Mouse (Mus musculus) G1E (cell line): ENCODE measurements at regions not wholly inside any gene's neighbourhood (a gene's known extent, or its start where the extent isn't known, plus 50 kb on each side); places are given as distances from the start of the nearest gene placed in this dataset.

Experiments used
- ATAC-seq: 2 replicates; pipeline ENCODE4 v1.8.0; 2016; ENCODE audit warnings: mild to moderate bottlenecking; ENCODE audit not compliant: insufficient number of reproducible peaks, poor library complexity, low FRiP score, severe bottlenecking; ENCODE audit errors: extremely low read depth
- DNase-seq: peaks from one replicate; pipeline ENCODE4 v3.0.0; 2012; ENCODE audit warnings: low spot score
- H3K27me3 ChIP-seq: 2 replicates; pipeline ENCODE4 v1.6.1; 2012; ENCODE audit warnings: mild to moderate bottlenecking, low read length, inconsistent platforms; ENCODE audit not compliant: insufficient read depth
- H3K36me3 ChIP-seq: replicated peaks from 2 replicates; pipeline ENCODE3; 2012; ENCODE audit warnings: mild to moderate bottlenecking, inconsistent platforms
- H3K4me1 ChIP-seq: 2 replicates; pipeline ENCODE4 v1.6.1; 2012; ENCODE audit warnings: low read depth, low read length, inconsistent platforms, mixed read lengths; ENCODE audit not compliant: insufficient read depth
- H3K4me3 ChIP-seq: 2 replicates; pipeline ENCODE4 v1.5.1; 2012; ENCODE audit warnings: low read depth, mild to moderate bottlenecking, inconsistent platforms, low read length, moderate library complexity, mixed read lengths
- H3K9me3 ChIP-seq: replicated peaks from 2 replicates; pipeline ENCODE4 v1.6.1; 2012; ENCODE audit warnings: inconsistent platforms
- CTCF ChIP-seq: IDR thresholded peaks from 2 replicates; pipeline ENCODE4 v1.5.1; 2012; ENCODE audit warnings: low read depth, low read length, inconsistent platforms, mixed read lengths
- GATA1 ChIP-seq: IDR thresholded peaks from 2 replicates; pipeline ENCODE4 v1.6.1; 2012; ENCODE audit warnings: borderline replicate concordance, low read length, inconsistent platforms, mixed read lengths
- GATA2 ChIP-seq: IDR thresholded peaks from 2 replicates; pipeline ENCODE4 v1.6.1; 2012; ENCODE audit warnings: low read depth, low read length, inconsistent platforms, borderline replicate concordance
- POLR2AphosphoS5 ChIP-seq: IDR thresholded peaks from 2 replicates; pipeline ENCODE4 v1.6.1; 2012; ENCODE audit warnings: low read depth, low read length, inconsistent platforms; ENCODE audit not compliant: insufficient replicate concordance
- TAL1 ChIP-seq: conservative IDR thresholded peaks from 2 replicates; pipeline ENCODE4 v1.6.1; 2012; ENCODE audit warnings: low read depth, low read length, inconsistent platforms, mixed read lengths

GRCm38 (mm10) chr7:68911562-68911961 lies 162.5 kb upstream of the Arrdc4 start:
- Histone ChIP-seq H3K4me3 (no peak overlapping the region), H3K4me1 (no peaks in the 10 kb centered on the region), H3K27me3 (no peaks in the 10 kb centered on the region), H3K9me3 (peaks cover 19% of the 10 kb centered on the region), H3K36me3 (no peaks in the 10 kb centered on the region)
- no peak for TF ChIP-seq POLR2AphosphoS5
- no peak for TF ChIP-seq GATA2
- TF ChIP-seq CTCF: no peak
- no peak for TF ChIP-seq GATA1
- no peak for TF ChIP-seq TAL1
- DNase-seq (no peak), ATAC-seq (no peak)

DNA sequence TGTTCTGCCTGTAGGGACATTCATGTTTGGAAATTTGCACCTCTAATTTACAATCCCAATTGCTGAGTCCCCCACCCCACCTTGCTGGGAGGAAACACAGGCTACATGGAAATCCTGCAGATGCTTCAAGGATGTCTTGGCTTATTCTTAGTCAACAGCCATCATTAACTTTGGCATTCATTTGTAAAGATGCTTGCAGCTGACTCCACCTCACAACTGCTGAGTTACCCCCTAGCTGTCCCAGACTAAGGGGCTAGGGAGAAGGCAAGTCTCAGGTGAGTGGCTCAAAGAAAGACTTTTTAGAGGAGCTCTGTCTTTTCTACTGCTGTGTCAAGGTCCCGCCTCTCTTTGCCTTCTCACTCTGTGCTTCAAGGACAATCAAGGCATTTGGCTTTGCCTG lies 160.7 kb upstream of the Arrdc4 start:
- DNase-seq (no peak), ATAC-seq (no peak)
- Histone ChIP-seq H3K4me1 (no peaks in the 10 kb centered on the region), H3K9me3 (peaks cover 26% of the 10 kb centered on the region), H3K36me3 (no peaks in the 10 kb centered on the region), H3K27me3 (no peaks in the 10 kb centered on the region), H3K4me3 (no peak overlapping the region)
- TF ChIP-seq POLR2AphosphoS5 (no peak), CTCF (no peak), TAL1 (no peak), GATA2 (no peak), GATA1 (no peak)

DNA sequence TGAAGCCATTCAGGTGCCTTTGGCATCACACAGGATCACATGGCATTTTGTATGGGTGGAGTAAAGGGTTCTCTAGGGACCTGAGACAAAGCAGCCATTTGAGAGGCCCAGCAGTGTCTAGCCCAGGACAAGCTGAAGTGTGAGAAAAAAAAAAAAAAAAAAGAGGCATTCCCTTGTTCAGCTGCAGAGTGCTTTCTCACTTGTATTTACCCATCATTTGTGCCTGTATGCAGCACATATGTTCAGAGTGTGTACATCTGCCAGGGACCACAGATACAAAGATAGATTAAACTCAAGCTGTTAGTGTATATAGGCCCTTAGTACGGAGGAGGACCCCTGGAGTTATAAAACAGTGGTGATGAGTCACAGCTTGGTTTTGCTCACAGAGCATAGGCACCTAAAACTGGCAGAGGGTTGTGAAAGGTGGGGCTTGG lies 159.4 kb upstream of the Arrdc4 start:
- peaks cover 26% of the 10 kb centered on the region for H3K9me3 ChIP-seq
- DNase-seq (no peak), ATAC-seq (no peak)
- no peaks in the 10 kb centered on the region for H3K36me3 ChIP-seq
- no peaks in the 10 kb centered on the region for H3K4me1 ChIP-seq
- TF ChIP-seq GATA2 (no peak), TAL1 (no peak), GATA1 (no peak), CTCF (no peak), POLR2AphosphoS5 (no peak)
- no peak overlapping the region for H3K4me3 ChIP-seq
- no peaks in the 10 kb centered on the region for H3K27me3 ChIP-seq

DNA sequence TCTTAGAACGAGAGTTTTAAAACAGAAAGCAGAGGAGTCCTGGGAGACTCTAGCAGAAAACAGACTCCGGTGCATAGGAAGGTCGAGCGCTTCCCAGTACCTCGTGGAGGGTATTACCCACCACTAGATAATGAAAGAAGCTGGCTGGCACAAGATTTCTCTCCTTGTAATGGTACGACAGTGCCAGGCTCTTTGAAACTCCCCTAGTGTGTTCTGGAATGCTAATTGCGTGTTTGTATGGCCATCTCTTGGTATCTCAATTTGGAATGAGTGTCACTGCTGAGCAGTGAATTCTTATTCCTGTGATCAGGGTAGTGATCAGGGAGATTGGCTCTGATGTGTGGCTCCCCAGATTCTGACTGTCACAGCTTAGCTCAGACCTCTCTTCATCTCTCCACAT lies 158.8 kb upstream of the Arrdc4 start:
- ATAC-seq: no peak
- TF ChIP-seq GATA2 (no peak), POLR2AphosphoS5 (no peak), GATA1 (no peak), CTCF (no peak), TAL1 (no peak)

DNA sequence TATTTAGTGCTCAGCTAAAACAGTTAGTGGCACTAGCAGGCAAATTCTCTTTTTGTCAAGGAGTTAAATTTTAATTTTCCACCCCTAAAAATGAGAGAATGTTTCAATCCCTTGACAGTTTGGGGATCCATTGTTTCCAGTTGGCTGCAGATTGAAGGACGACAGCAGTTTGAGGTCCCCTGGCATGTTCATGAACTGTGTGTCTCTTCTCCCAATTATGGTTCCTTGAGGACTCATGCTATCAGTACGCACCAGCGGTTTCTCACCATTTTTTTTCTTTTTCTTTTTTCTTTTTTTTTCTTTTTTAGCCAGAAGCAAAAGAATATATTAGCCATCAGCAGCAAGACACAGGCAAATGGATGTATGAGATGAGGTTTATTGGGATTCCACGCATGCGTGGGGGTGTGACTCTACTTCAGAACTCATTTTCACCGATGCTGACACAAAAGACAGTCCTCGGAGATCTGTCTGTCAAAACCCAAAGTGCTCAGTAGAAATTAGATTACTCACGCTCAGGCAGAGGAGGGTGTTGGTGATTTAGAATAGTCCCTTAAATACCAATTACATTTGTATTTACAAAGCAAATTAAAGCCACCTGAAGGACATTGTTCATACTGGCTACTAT lies 157.8 kb upstream of the Arrdc4 start:
- TF ChIP-seq GATA2 (no peak), POLR2AphosphoS5 (no peak), CTCF (no peak), TAL1 (no peak), GATA1 (no peak)
- Histone ChIP-seq H3K4me1 (no peaks in the 10 kb centered on the region), H3K36me3 (no peaks in the 10 kb centered on the region), H3K9me3 (peaks cover 24% of the 10 kb centered on the region), H3K27me3 (no peaks in the 10 kb centered on the region), H3K4me3 (no peak overlapping the region)
- ATAC-seq (no peak), DNase-seq (no peak)

More for the DNA sequence above, 158.8 kb upstream of the Arrdc4 start:
- no peak for DNase-seq
- peaks cover 26% of the 10 kb centered on the region for H3K9me3 ChIP-seq
- H3K4me1 ChIP-seq: no peaks in the 10 kb centered on the region
- no peak overlapping the region for H3K4me3 ChIP-seq
- no peaks in the 10 kb centered on the region for H3K36me3 ChIP-seq
- H3K27me3 ChIP-seq: no peaks in the 10 kb centered on the region

GRCm38 (mm10) chr7:68905793-68906192 lies 156.8 kb upstream of the Arrdc4 start:
- TF ChIP-seq TAL1 (no peak), GATA1 (no peak), POLR2AphosphoS5 (no peak), CTCF (no peak), GATA2 (no peak)
- Histone ChIP-seq H3K4me1 (no peaks in the 10 kb centered on the region), H3K4me3 (no peak overlapping the region), H3K9me3 (peaks cover 20% of the 10 kb centered on the region), H3K27me3 (no peaks in the 10 kb centered on the region), H3K36me3 (no peaks in the 10 kb centered on the region)
- DNase-seq (no peak), ATAC-seq (no peak)
